Mouse (Mus musculus) kidney, adult 2 months (tissue): ENCODE results near the gene Cpeb3. TPM values are rescaled to one million over a fixed set of nuclear protein-coding genes. Genes with fewer than 3 reads are reported as not detected.
"Not testable (repeated sequence)": the region's sequence is repeated elsewhere in the genome, so short reads cannot be mapped to it uniquely, and the experiment has no call there.

Experiments
- DNase-seq: peaks from one replicate; pipeline ENCODE4 v3.0.0; 2021
- H3K27ac ChIP-seq: fragments of 200-500 bp; 2 replicates; pipeline ENCODE4 v1.5.1; 2012; ENCODE audit warnings: low read depth, low read length, control low read depth, inconsistent platforms; ENCODE audit not compliant: insufficient read depth
- H3K27me3 ChIP-seq: fragments of 200-500 bp; replicated peaks from 2 replicates; pipeline ENCODE4 v1.6.1; 2012; ENCODE audit warnings: mild to moderate bottlenecking, moderate library complexity, low read length, inconsistent platforms; ENCODE audit not compliant: control insufficient read depth, insufficient read depth
- H3K36me3 ChIP-seq: fragments of 200-500 bp; 2 replicates; pipeline ENCODE4 v1.6.1; 2012; ENCODE audit warnings: mild to moderate bottlenecking, moderate library complexity, low read length, inconsistent platforms; ENCODE audit not compliant: control insufficient read depth, insufficient read depth
- H3K4me1 ChIP-seq: fragments of 200-500 bp; 2 replicates; pipeline ENCODE4 v1.6.1; 2011; ENCODE audit warnings: low read length; ENCODE audit not compliant: control insufficient read depth, insufficient read depth
- H3K4me3 ChIP-seq: fragments of 200-500 bp; 2 replicates; pipeline ENCODE4 v1.5.1; 2011; ENCODE audit warnings: mild to moderate bottlenecking, low read depth, low read length, control low read depth; ENCODE audit not compliant: insufficient read depth
- CTCF ChIP-seq: fragments of 200-500 bp; conservative IDR thresholded peaks from 2 replicates; pipeline ENCODE4 v1.5.1; 2011; ENCODE audit warnings: low read depth, mild to moderate bottlenecking, control low read depth, low read length, moderate library complexity, mixed read lengths; ENCODE audit not compliant: insufficient read depth, insufficient read length
- POLR2A ChIP-seq: fragments of 200-500 bp; IDR thresholded peaks from one replicate; pipeline ENCODE4 v1.6.1; 2011; ENCODE audit warnings: low read depth, low read length, control low read depth
- WGBS: fragments of 180-500 bp; shearing (Covaris S2); methylation state at CpG from one replicate; pipeline ENCODE4 v1.1.7; 2018; 5-methylcytosine and 5-hydroxymethylcytosine counted together
- polyA plus RNA-seq: library from polyadenylated mRNA; depleted of rRNA; stranded (reverse); fragments of >200 nt; gene quantifications from 2 replicates; pipeline ENCODE4 v1.2.3, GENCODE M21; 2012

Gene Cpeb3
- polyA plus RNA-seq, 1 experiment = 14.2 TPM

GRCm38 (mm10) chr19:37238651-37239050, 30.2 kb upstream of the Cpeb3 start:
- H3K4me1 ChIP-seq = 0 out of 2 replicates have a peak, but pooled peaks cover 1% of the 10 kb centered on the region
- TF ChIP-seq POLR2A (no peak), CTCF (no peak)
- no peaks in the 10 kb centered on the region for H3K27me3 ChIP-seq
- no peak for DNase-seq
- H3K36me3 ChIP-seq = no peaks in the 10 kb centered on the region
- H3K27ac ChIP-seq = no peak overlapping the region
- WGBS = 25% methylated on average over 7 of the region's 7 CpGs
- H3K4me3 ChIP-seq = no peak overlapping the region

GRCm38 (mm10) chr19:37237712-37238437, 29.5 kb upstream of the Cpeb3 start:
- 9% methylated on average over 15 of the region's 15 CpGs for WGBS
- Histone ChIP-seq H3K4me3 (no peak overlapping the region), H3K27me3 (no peaks in the 10 kb centered on the region), H3K4me1 (0 out of 2 replicates have a peak, but pooled peaks cover 4% of the 10 kb centered on the region), H3K27ac (no peak overlapping the region), H3K36me3 (no peaks in the 10 kb centered on the region)
- TF ChIP-seq POLR2A (no peak), CTCF (no peak)
- DNase-seq = no peak

- DNase-seq = no peak
- Histone ChIP-seq H3K27me3 (no peaks in the 10 kb centered on the region), H3K4me3 (no peak overlapping the region), H3K36me3 (no peaks in the 10 kb centered on the region), H3K27ac (no peak overlapping the region), H3K4me1 (0 out of 2 replicates have a peak, but pooled peaks cover 4% of the 10 kb centered on the region)
- TF ChIP-seq POLR2A (no peak), CTCF (no peak)
- WGBS = 49% methylated on average over 5 of the region's 5 CpGs
Observed at GRCm38 (mm10) chr19:37237306-37237705, 28.9 kb upstream of the Cpeb3 start.

GRCm38 (mm10) chr19:37235818-37236217, 27.4 kb upstream of the Cpeb3 start:
- WGBS = 56% methylated on average over 8 of the region's 8 CpGs
- no peak for DNase-seq
- H3K4me1 ChIP-seq = 0 out of 2 replicates have a peak, but pooled peaks cover 4% of the 10 kb centered on the region
- H3K36me3 ChIP-seq = no peaks in the 10 kb centered on the region
- H3K27ac ChIP-seq = no peak overlapping the region
- no peaks in the 10 kb centered on the region for H3K27me3 ChIP-seq
- no peak for TF ChIP-seq POLR2A
- no peak for TF ChIP-seq CTCF
- no peak overlapping the region for H3K4me3 ChIP-seq

- 0 out of 2 replicates have a peak, but pooled peaks cover 4% of the 10 kb centered on the region for H3K4me1 ChIP-seq
- peak overlapping the region; percentile 44 for H3K4me3 ChIP-seq
- no peaks in the 10 kb centered on the region for H3K27me3 ChIP-seq
- 6% methylated on average over 63 of the region's 63 CpGs for WGBS
- H3K27ac ChIP-seq = no peak overlapping the region
- DNase-seq = peak; percentile 27
- no peaks in the 10 kb centered on the region for H3K36me3 ChIP-seq
- TF ChIP-seq POLR2A (no peak), CTCF (no peak; the same call in 1 of the 2 replicates)
Observed at GRCm38 (mm10) chr19:37233561-37234539, 25.4 kb upstream of the Cpeb3 start.

GRCm38 (mm10) chr19:37232598-37232997, 24.2 kb upstream of the Cpeb3 start:
- H3K36me3 ChIP-seq, H3K4me3 ChIP-seq, H3K27ac ChIP-seq, H3K4me1 ChIP-seq, DNase-seq, H3K27me3 ChIP-seq: not testable (repeated sequence)
- WGBS = 81% methylated on average over 9 of the region's 9 CpGs
